Mouse (Mus musculus): ENCODE measurements around the gene Ccdc187. TPM values are rescaled to one million over a fixed set of nuclear protein-coding genes. Genes with fewer than 3 reads are reported as not detected.

Ccdc187 gene
- total RNA-seq, 1 experiment: 0.18 TPM

GRCm38 (mm10) chr2:26304711-26305110, 10.4 kb upstream of the Ccdc187 start:
- H3K27ac ChIP-seq (ENCODE audit: insufficient read depth, low read depth, low read length, poor library complexity, severe bottlenecking): no peak overlapping the region
- H3K9me3 ChIP-seq (ENCODE audit: control insufficient read depth, insufficient read depth, low read depth, low read length): no peaks in the 10 kb centered on the region
- H3K4me1 ChIP-seq (ENCODE audit: control insufficient read depth in 2 of 2, insufficient read depth in 2 of 2, low read length in 2 of 2, poor library complexity in 1 of 2): peaks cover 0 to 12% of the 10 kb centered on the region in 2 experiments; a peak in 2 of 4 replicates
- no peak overlapping the region for H3K9ac ChIP-seq (ENCODE audit: insufficient read depth, low read depth, low read length, poor library complexity, severe bottlenecking)
- H3K4me3 ChIP-seq (ENCODE audit: insufficient read depth in 1 of 2, low read depth in 1 of 2, low read length in 2 of 2, poor library complexity in 1 of 2, severe bottlenecking in 1 of 2): no peak overlapping the region
- no peak for TF ChIP-seq ZNF384 (IDR thresholded peaks at IDR 0.05; ENCODE audit: low read depth, low read length)
- H3K36me3 ChIP-seq (ENCODE audit: control insufficient read depth, insufficient read depth, low read length, poor library complexity, severe bottlenecking): no peaks in the 10 kb centered on the region
- no peak for DNase-seq (ENCODE audit: low read depth, low spot score)
- in situ Hi-C loops (cut with MboI; ENCODE audit: low sequenced_read_pairs in 2 of 2, unreplicated experiment in 2 of 2): loop anchor here in 1 of 2 experiments (25.0 kb wide), 1 partner anchor 258 kb away; no protein-coding TSS in a partner anchor

- Histone ChIP-seq H3K9me3 (ENCODE audit: control insufficient read depth, insufficient read depth, low read depth, low read length) (no peaks in the 10 kb centered on the region), H3K27ac (ENCODE audit: insufficient read depth, low read depth, low read length, poor library complexity, severe bottlenecking) (no peak overlapping the region), H3K36me3 (ENCODE audit: control insufficient read depth, insufficient read depth, low read length, poor library complexity, severe bottlenecking) (no peaks in the 10 kb centered on the region), H3K9ac (ENCODE audit: insufficient read depth, low read depth, low read length, poor library complexity, severe bottlenecking) (no peak overlapping the region), H3K4me3 (ENCODE audit: insufficient read depth in 1 of 2, low read depth in 1 of 2, low read length in 2 of 2, poor library complexity in 1 of 2, severe bottlenecking in 1 of 2) (no peak overlapping the region), H3K4me1 (ENCODE audit: control insufficient read depth in 2 of 2, insufficient read depth in 2 of 2, low read length in 2 of 2, poor library complexity in 1 of 2) (peaks cover 3 to 31% of the 10 kb centered on the region in 2 experiments; a peak in 2 of 4 replicates)
- in situ Hi-C loops (cut with MboI; ENCODE audit: low sequenced_read_pairs in 2 of 2, unreplicated experiment in 2 of 2): loop anchor here in 1 of 2 experiments (25.0 kb wide), 1 partner anchor 260 kb away; no protein-coding TSS in a partner anchor
- TF ChIP-seq CHD2 (IDR thresholded peaks at IDR 0.05; ENCODE audit: low read depth, low read length) (no peak), HCFC1 (IDR thresholded peaks at IDR 0.05; ENCODE audit: borderline replicate concordance, insufficient read depth, low read length) (no peak), ZC3H11A (IDR thresholded peaks at IDR 0.05; ENCODE audit: borderline replicate concordance, low read depth, low read length) (no peak)
- DNase-seq (ENCODE audit: low read depth, low spot score): no peak
Measured at GRCm38 (mm10) chr2:26302005-26302503, 7.7 kb upstream of the Ccdc187 start.

- TF ChIP-seq ZC3H11A (IDR thresholded peaks at IDR 0.05; ENCODE audit: borderline replicate concordance, low read depth, low read length): peak; percentile 60; the same call in 1 of the 2 replicates
- TF ChIP-seq MAFK (IDR thresholded peaks at IDR 0.05; ENCODE audit: insufficient read depth, low read depth, low read length): no peak
- TF ChIP-seq CHD2 (IDR thresholded peaks at IDR 0.05; ENCODE audit: low read depth, low read length): no peak
- 0 out of 2 replicates have a peak, but pooled peaks have one; percentile 21 for TF ChIP-seq ZNF384 (IDR thresholded peaks at IDR 0.05; ENCODE audit: low read depth, low read length)
- in situ Hi-C loops (cut with MboI; ENCODE audit: low sequenced_read_pairs in 2 of 2, unreplicated experiment in 2 of 2): loop anchor here in 1 of 2 experiments (25.0 kb wide), 1 partner anchor 262 kb away; no protein-coding TSS in a partner anchor
- no peaks in the 10 kb centered on the region for H3K36me3 ChIP-seq (ENCODE audit: control insufficient read depth, insufficient read depth, low read length, poor library complexity, severe bottlenecking)
- H3K4me1 ChIP-seq (ENCODE audit: control insufficient read depth in 2 of 2, insufficient read depth in 2 of 2, low read length in 2 of 2, poor library complexity in 1 of 2): peaks cover 3 to 31% of the 10 kb centered on the region in 2 experiments; a peak in 2 of 4 replicates
- no peak overlapping the region for H3K4me3 ChIP-seq (ENCODE audit: insufficient read depth in 1 of 2, low read depth in 1 of 2, low read length in 2 of 2, poor library complexity in 1 of 2, severe bottlenecking in 1 of 2)
- no peak overlapping the region for H3K27ac ChIP-seq (ENCODE audit: insufficient read depth, low read depth, low read length, poor library complexity, severe bottlenecking)
- peak; percentile 71 for DNase-seq (ENCODE audit: low read depth, low spot score)
- H3K9ac ChIP-seq (ENCODE audit: insufficient read depth, low read depth, low read length, poor library complexity, severe bottlenecking): no peak overlapping the region
- H3K9me3 ChIP-seq (ENCODE audit: control insufficient read depth, insufficient read depth, low read depth, low read length): no peaks in the 10 kb centered on the region
Measured at GRCm38 (mm10) chr2:26300808-26301174, 6.4 kb upstream of the Ccdc187 start.

- TF ChIP-seq CHD2 (IDR thresholded peaks at IDR 0.05; ENCODE audit: low read depth, low read length) (no peak), HCFC1 (IDR thresholded peaks at IDR 0.05; ENCODE audit: borderline replicate concordance, insufficient read depth, low read length) (no peak), ZNF384 (IDR thresholded peaks at IDR 0.05; ENCODE audit: low read depth, low read length) (no peak), ZC3H11A (IDR thresholded peaks at IDR 0.05; ENCODE audit: borderline replicate concordance, low read depth, low read length) (no peak), MAFK (IDR thresholded peaks at IDR 0.05; ENCODE audit: insufficient read depth, low read depth, low read length) (no peak)
- Histone ChIP-seq H3K27ac (ENCODE audit: insufficient read depth, low read depth, low read length, poor library complexity, severe bottlenecking) (no peak overlapping the region), H3K9me3 (ENCODE audit: control insufficient read depth, insufficient read depth, low read depth, low read length) (no peaks in the 10 kb centered on the region), H3K4me3 (ENCODE audit: insufficient read depth in 1 of 2, low read depth in 1 of 2, low read length in 2 of 2, poor library complexity in 1 of 2, severe bottlenecking in 1 of 2) (no peak overlapping the region), H3K36me3 (ENCODE audit: control insufficient read depth, insufficient read depth, low read length, poor library complexity, severe bottlenecking) (no peaks in the 10 kb centered on the region), H3K9ac (ENCODE audit: insufficient read depth, low read depth, low read length, poor library complexity, severe bottlenecking) (no peak overlapping the region), H3K4me1 (ENCODE audit: control insufficient read depth in 2 of 2, insufficient read depth in 2 of 2, low read length in 2 of 2, poor library complexity in 1 of 2) (peaks cover 3 to 31% of the 10 kb centered on the region in 2 experiments; a peak in 2 of 4 replicates)
- in situ Hi-C loops (cut with MboI; ENCODE audit: low sequenced_read_pairs in 2 of 2, unreplicated experiment in 2 of 2): loop anchor here in 1 of 2 experiments (25.0 kb wide), 1 partner anchor 262 kb away; no protein-coding TSS in a partner anchor
- no peak for DNase-seq (ENCODE audit: low read depth, low spot score)
Measured at GRCm38 (mm10) chr2:26300161-26300807, 5.9 kb upstream of the Ccdc187 start.
